Mouse (Mus musculus) heart, embryonic 14.5 days (tissue): ENCODE measurements around the gene Unc13d. TPM values are rescaled to one million over a fixed set of nuclear protein-coding genes. Genes with fewer than 3 reads are reported as not detected.
"Not testable (repeated sequence)": the region's sequence is repeated elsewhere in the genome, so short reads cannot be mapped to it uniquely, and the experiment has no call there.

Source experiments
- ATAC-seq: fragments of 200-750 bp; cut with Nextera tagmentation; 2 replicates; pipeline ENCODE4 v1.8.0; 2017; ENCODE audit warnings: low read depth, moderate TSS enrichment; ENCODE audit not compliant: insufficient number of reproducible peaks, insufficient read depth, low FRiP score
- H3K27ac ChIP-seq, 2 experiments: fragments of 200-500 bp in 1 of 2; fragments of 300-500 bp in 1 of 2; sonication (generic) in 1 of 2; replicated peaks in 1 of 2; 2 replicates each; pipeline ENCODE4 v1.5.1; 2012 to 2014; ENCODE audit warnings: low read depth in 2 of 2, low read length in 2 of 2, control low read depth in 1 of 2, mild to moderate bottlenecking in 1 of 2, mixed read lengths in 1 of 2; ENCODE audit not compliant: control insufficient read depth in 1 of 2, insufficient read depth in 1 of 2
- H3K27me3 ChIP-seq: fragments of 300-500 bp; sonication (generic); 2 replicates; pipeline ENCODE4 v1.6.1; 2014; ENCODE audit warnings: mild to moderate bottlenecking, low read length, control low read depth; ENCODE audit not compliant: control insufficient read depth, insufficient read depth
- H3K36me3 ChIP-seq: fragments of 300-500 bp; sonication (generic); 2 replicates; pipeline ENCODE4 v1.6.1; 2014; ENCODE audit warnings: mild to moderate bottlenecking, control low read depth, low read length, mixed read lengths; ENCODE audit not compliant: control insufficient read depth, insufficient read depth
- H3K4me1 ChIP-seq, 2 experiments: fragments of 200-500 bp in 1 of 2; fragments of 300-500 bp in 1 of 2; sonication (generic) in 1 of 2; 2 replicates each; pipeline ENCODE4 v1.6.1; 2012 to 2014; ENCODE audit warnings: low read length in 2 of 2, control low read depth in 1 of 2, mixed read lengths in 1 of 2; ENCODE audit not compliant: control insufficient read depth in 2 of 2, insufficient read depth in 2 of 2
- H3K4me2 ChIP-seq: fragments of 300-500 bp; sonication (generic); 2 replicates; pipeline ENCODE4 v1.6.1; 2014; ENCODE audit warnings: mild to moderate bottlenecking, low read length
- H3K4me3 ChIP-seq, 2 experiments: fragments of 200-500 bp in 1 of 2; fragments of 300-500 bp in 1 of 2; sonication (generic) in 1 of 2; 2 replicates each; pipeline ENCODE4 v1.5.1; 2012 to 2014; ENCODE audit warnings: low read length in 2 of 2, mild to moderate bottlenecking in 2 of 2, control low read depth in 1 of 2, low read depth in 1 of 2, moderate library complexity in 1 of 2; ENCODE audit not compliant: control insufficient read depth in 1 of 2, insufficient read depth in 1 of 2
- H3K9ac ChIP-seq: fragments of 300-500 bp; sonication (generic); 2 replicates; pipeline ENCODE4 v1.6.1; 2014; ENCODE audit warnings: mild to moderate bottlenecking, low read length
- H3K9me3 ChIP-seq: fragments of 300-500 bp; sonication (generic); 2 replicates; pipeline ENCODE4 v1.6.1; 2016; ENCODE audit warnings: low read length, control low read depth; ENCODE audit not compliant: control insufficient read depth
- WGBS: fragments of 180-500 bp; shearing (Covaris S2); extraction: QIAGEN DNeasy Blood & Tissue Kit; methylation state at CpG from one replicate; pipeline ENCODE4 v1.1.7; 2014; 5-methylcytosine and 5-hydroxymethylcytosine counted together
- polyA plus RNA-seq: library from polyadenylated mRNA; unstranded; fragments of >200 nt; fragmentation: Nextera tagmentation; extraction: Ambion mirVana; gene quantifications from 2 replicates; pipeline ENCODE4 v1.2.1, GENCODE M21; 2014

Gene Unc13d
- polyA plus RNA-seq, 1 experiment from 2014 or later: 0.69 TPM

DNA sequence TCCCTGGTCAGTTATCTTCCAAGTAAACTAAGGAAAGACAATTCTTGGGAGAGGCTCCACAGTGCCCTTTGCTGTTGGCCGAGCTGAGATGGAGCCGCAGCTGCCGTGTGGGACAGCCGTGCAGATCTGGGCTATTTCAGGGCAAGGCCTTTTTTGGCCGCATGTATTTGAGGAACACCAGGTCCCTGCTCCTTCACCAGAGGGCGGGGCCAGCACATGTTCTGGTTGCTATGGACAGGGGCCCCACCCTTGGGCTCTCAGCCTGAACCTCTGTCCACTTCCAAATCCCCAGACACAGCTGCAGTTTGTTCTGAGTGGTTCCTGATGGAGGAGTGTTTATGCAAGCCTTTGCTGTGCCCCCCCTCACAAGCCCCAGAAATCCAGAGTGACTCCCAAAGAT lies 22.6 kb upstream of the Unc13d start:
- H3K4me3 ChIP-seq: no peak overlapping the region
- 0 out of 2 replicates have a peak overlapping the region, but pooled peaks have one; percentile 3 for H3K4me2 ChIP-seq
- H3K9ac ChIP-seq: peak overlapping the region; percentile 63
- WGBS: 16% methylated on average over 6 of the region's 6 CpGs
- peak overlapping the region; percentile 89 to 98 for H3K27ac ChIP-seq
- peaks cover 2% of the 10 kb centered on the region for H3K36me3 ChIP-seq
- no peak; the same call in 1 of the 2 replicates for ATAC-seq
- H3K9me3 ChIP-seq: 0 out of 2 replicates have a peak, but pooled peaks cover 4% of the 10 kb centered on the region
- H3K4me1 ChIP-seq: peaks cover 52 to 61% of the 10 kb centered on the region in 2 experiments
- no peaks in the 10 kb centered on the region for H3K27me3 ChIP-seq

GRCm38 (mm10) chr11:116099462-116099861 lies 21.7 kb upstream of the Unc13d start:
- no peaks in the 10 kb centered on the region for H3K27me3 ChIP-seq
- H3K27ac ChIP-seq: peak overlapping the region; percentile 30 to 98
- H3K36me3 ChIP-seq: no peaks in the 10 kb centered on the region
- 0 out of 2 replicates have a peak, but pooled peaks cover 4% of the 10 kb centered on the region for H3K9me3 ChIP-seq
- H3K4me1 ChIP-seq: peaks cover 49 to 52% of the 10 kb centered on the region in 2 experiments
- no peak overlapping the region for H3K4me2 ChIP-seq
- no peak for ATAC-seq
- H3K9ac ChIP-seq: no peak overlapping the region
- WGBS: 81% methylated on average over 6 of the region's 6 CpGs
- no peak overlapping the region for H3K4me3 ChIP-seq

GRCm38 (mm10) chr11:116098711-116099460 lies 21.1 kb upstream of the Unc13d start:
- Histone ChIP-seq H3K27me3 (no peaks in the 10 kb centered on the region), H3K27ac (peak overlapping the region; percentile 30 to 98), H3K4me2 (no peak overlapping the region), H3K9ac (no peak overlapping the region), H3K4me1 (peaks cover 47 to 50% of the 10 kb centered on the region in 2 experiments), H3K4me3 (no peak overlapping the region), H3K36me3 (no peaks in the 10 kb centered on the region), H3K9me3 (0 out of 2 replicates have a peak, but pooled peaks cover 4% of the 10 kb centered on the region)
- ATAC-seq: no peak
- WGBS: 59% methylated on average over 14 of the region's 14 CpGs

DNA sequence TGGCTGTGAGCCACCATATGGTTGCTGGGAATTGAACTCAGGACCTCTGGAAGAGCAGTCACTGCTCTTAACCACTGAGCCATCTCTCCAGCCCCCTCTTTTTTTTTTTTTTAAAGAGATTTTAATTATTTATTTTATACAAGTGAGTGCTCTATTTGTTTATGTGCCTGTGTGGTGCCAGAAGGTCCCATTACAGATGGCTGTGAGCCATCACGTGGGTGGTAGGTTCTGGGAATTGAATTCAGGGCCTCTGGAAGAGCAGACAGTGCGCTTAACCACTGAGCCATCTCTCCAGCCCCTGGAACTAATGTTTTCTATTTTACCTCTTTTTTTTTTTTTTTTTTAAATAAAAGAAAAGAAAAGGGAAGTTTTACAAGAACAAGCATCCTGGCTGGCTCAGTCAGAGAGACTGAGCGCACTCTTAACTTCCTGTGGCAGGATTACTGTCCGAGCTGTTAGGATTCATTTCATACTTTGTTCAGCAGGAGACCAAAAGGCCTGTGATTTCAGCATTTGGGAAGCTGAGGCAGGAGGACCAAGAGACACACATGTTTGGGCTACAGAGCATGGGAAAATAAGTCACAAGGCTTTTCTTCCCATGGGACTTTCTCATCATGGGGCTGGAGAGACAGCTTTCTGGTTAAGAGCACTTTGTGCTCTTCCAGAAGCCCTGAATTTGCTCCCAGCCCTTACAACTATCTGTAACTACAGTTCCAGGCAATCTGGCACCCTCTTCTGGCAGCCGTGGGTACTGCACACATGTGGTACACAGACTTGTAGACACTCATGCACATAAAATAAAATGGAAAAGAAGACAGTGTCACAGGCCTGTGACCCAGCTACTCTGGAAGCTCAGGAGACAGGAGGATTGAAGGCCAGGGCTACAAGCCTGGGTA lies 18.7 kb upstream of the Unc13d start:
- 83% methylated on average over 5 of the region's 5 CpGs for WGBS
- no peaks in the 10 kb centered on the region for H3K36me3 ChIP-seq
- H3K4me1 ChIP-seq: peaks cover 31 to 33% of the 10 kb centered on the region in 2 experiments
- peak overlapping the region in 1 of 2 experiments; percentile 50; a peak in 1 of 4 replicates for H3K27ac ChIP-seq
- ATAC-seq: no peak
- 0 out of 2 replicates have a peak, but pooled peaks cover 4% of the 10 kb centered on the region for H3K9me3 ChIP-seq
- H3K4me3 ChIP-seq: no peak overlapping the region
- H3K4me2 ChIP-seq: no peak overlapping the region
- H3K27me3 ChIP-seq: no peaks in the 10 kb centered on the region
- H3K9ac ChIP-seq: no peak overlapping the region

- H3K9ac ChIP-seq: no peak overlapping the region
- no peak overlapping the region for H3K4me3 ChIP-seq
- H3K4me2 ChIP-seq: no peak overlapping the region
- 0 out of 2 replicates have a peak, but pooled peaks cover 4% of the 10 kb centered on the region for H3K9me3 ChIP-seq
- H3K27me3 ChIP-seq: no peaks in the 10 kb centered on the region
- peaks cover 22 to 25% of the 10 kb centered on the region in 2 experiments for H3K4me1 ChIP-seq
- ATAC-seq: no peak
- H3K27ac ChIP-seq: peak overlapping the region in 1 of 2 experiments; percentile 56; a peak in 2 of 4 replicates
- WGBS: 61% methylated on average over 3 of the region's 3 CpGs
- no peaks in the 10 kb centered on the region for H3K36me3 ChIP-seq
These were observed 17.8 kb upstream of the Unc13d start for GRCm38 (mm10) chr11:116095573-116095972.

DNA sequence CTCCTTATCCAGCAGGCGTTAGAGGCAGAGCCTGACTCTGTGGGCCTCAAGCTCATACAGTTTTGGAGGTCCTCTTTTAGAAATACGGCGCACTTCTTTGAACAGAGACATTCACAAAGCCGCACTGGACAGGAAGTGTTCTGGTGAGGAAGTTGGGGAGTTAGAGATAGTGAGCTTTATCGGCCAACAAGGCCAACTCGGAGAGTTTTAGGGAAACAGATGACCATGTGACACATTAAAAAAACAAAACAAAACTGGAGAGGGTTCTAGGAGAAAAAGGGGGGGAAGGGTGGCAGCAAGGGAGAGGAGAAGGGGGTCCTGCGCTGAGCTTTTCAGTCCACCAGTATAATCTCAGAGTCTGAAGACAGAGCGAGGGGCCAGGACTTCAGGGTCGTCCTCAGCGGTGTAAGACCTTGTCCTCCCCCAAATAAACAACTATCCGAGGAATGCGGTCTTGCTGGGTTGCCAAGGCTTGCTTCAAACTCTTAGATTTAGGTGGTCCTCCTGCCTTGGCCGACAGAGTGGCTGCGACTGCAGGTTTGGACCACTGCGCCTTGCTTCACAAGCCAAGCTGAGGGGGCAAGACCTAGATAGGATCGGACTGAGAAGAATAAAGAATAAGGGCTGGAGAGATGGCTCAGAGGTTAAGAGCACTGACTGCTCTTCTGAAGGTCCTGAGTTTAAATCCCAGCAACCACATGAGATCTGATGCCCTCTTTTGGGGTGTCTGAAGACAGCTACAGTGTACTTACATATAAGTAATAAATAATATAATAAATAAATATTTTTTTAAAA lies 16.2 kb upstream of the Unc13d start:
- Histone ChIP-seq H3K4me3 (no peak overlapping the region), H3K9me3 (0 out of 2 replicates have a peak, but pooled peaks cover 4% of the 10 kb centered on the region), H3K9ac (no peak overlapping the region), H3K4me1 (peaks cover 6 to 9% of the 10 kb centered on the region in 2 experiments), H3K27ac (peak overlapping the region; percentile 61 to 90), H3K36me3 (no peaks in the 10 kb centered on the region), H3K27me3 (no peaks in the 10 kb centered on the region), H3K4me2 (peak overlapping the region; percentile 9; the same call in 1 of the 2 replicates)
- 28% methylated on average over 16 of the region's 16 CpGs for WGBS
- ATAC-seq: peak; percentile 60

- not testable (repeated sequence) for ATAC-seq, H3K9ac ChIP-seq, H3K4me3 ChIP-seq, H3K4me1 ChIP-seq, H3K27me3 ChIP-seq, H3K9me3 ChIP-seq, H3K4me2 ChIP-seq, H3K36me3 ChIP-seq
- H3K27ac ChIP-seq: peak overlapping the region in 1 of 2 experiments; percentile 61; a peak in 2 of 4 replicates
- 92% methylated on average over 6 of the region's 6 CpGs for WGBS
These were observed 15.2 kb upstream of the Unc13d start for GRCm38 (mm10) chr11:116092959-116093358.
